Mouse (Mus musculus): ENCODE measurements around the gene Lrrc8d. TPM values are rescaled to one million over a fixed set of nuclear protein-coding genes. Genes with fewer than 3 reads are reported as not detected.

Lrrc8d gene
- polyA plus RNA-seq, 1 experiment = 30.2 TPM

GRCm38 (mm10) chr5:105778723-105779122 is 79.0 kb downstream of the Lrrc8d start:
- no peak overlapping the region for H3K4me3 ChIP-seq (ENCODE audit: insufficient read depth, low read length)
- H3K27ac ChIP-seq (ENCODE audit: insufficient read depth, low read length) = peak overlapping the region; percentile 94
- H3K4me1 ChIP-seq (ENCODE audit: control insufficient read depth, insufficient read depth, low read length) = peaks cover 14% of the 10 kb centered on the region
- TF ChIP-seq POLR2A (IDR thresholded peaks at IDR 0.05; ENCODE audit: low read depth, low read length) = no peak
- TF ChIP-seq CTCF (IDR thresholded peaks at IDR 0.05; ENCODE audit: borderline replicate concordance, insufficient read depth, low read length) = no peak

DNA sequence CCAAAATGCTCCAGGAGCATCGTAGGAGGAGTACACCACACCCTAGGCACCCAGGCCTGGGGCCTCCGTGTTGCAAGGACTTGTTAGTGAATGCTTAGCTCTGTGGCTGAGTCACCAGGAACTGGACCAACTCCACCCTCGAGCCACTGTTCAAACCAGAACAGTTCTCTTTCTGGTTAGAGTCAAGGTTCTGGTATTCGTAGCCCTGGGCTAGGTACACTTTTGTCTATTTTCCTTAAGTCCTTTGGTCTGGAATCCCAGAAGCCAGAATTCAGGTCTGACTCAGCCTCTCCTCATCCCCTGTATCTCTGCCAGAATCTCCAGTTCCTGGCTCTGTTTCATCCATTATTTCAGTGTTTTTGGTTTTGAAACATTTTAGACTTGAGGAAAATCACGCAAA is 79.6 kb downstream of the Lrrc8d start:
- H3K4me3 ChIP-seq (ENCODE audit: insufficient read depth, low read length) = no peak overlapping the region
- H3K4me1 ChIP-seq (ENCODE audit: control insufficient read depth, insufficient read depth, low read length) = peaks cover 14% of the 10 kb centered on the region
- peak overlapping the region; percentile 94 for H3K27ac ChIP-seq (ENCODE audit: insufficient read depth, low read length)
- TF ChIP-seq CTCF (IDR thresholded peaks at IDR 0.05; ENCODE audit: borderline replicate concordance, insufficient read depth, low read length) = no peak
- no peak for TF ChIP-seq POLR2A (IDR thresholded peaks at IDR 0.05; ENCODE audit: low read depth, low read length)

DNA sequence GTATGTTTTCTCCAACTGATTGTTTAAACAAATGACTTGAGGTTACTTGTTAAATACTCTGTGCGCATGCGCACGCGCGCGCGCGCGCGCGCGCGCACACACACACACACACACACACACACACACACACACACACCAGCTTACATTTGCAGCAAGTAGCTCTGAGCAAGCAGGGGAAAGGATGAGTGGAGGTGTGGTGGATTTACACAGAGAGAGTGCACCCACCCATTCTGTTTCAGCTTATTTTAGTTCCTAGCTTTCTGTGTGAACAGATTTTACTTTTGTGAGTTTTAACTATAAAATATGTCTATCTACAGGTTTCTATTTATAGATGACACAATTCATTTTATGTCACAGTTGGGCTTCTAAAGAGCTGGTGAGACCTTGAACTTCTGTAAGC is 84.1 kb downstream of the Lrrc8d start:
- Histone ChIP-seq H3K27ac (ENCODE audit: insufficient read depth, low read length) (no peak overlapping the region), H3K4me3 (ENCODE audit: insufficient read depth, low read length) (no peak overlapping the region), H3K4me1 (ENCODE audit: control insufficient read depth, insufficient read depth, low read length) (no peaks in the 10 kb centered on the region)
- TF ChIP-seq POLR2A (IDR thresholded peaks at IDR 0.05; ENCODE audit: low read depth, low read length) (no peak), CTCF (IDR thresholded peaks at IDR 0.05; ENCODE audit: borderline replicate concordance, insufficient read depth, low read length) (no peak)

GRCm38 (mm10) chr5:105784724-105785123 is 85.0 kb downstream of the Lrrc8d start:
- no peak overlapping the region for H3K4me3 ChIP-seq (ENCODE audit: insufficient read depth, low read length)
- H3K27ac ChIP-seq (ENCODE audit: insufficient read depth, low read length) = no peak overlapping the region
- TF ChIP-seq POLR2A (IDR thresholded peaks at IDR 0.05; ENCODE audit: low read depth, low read length) (no peak), CTCF (IDR thresholded peaks at IDR 0.05; ENCODE audit: borderline replicate concordance, insufficient read depth, low read length) (no peak)
- H3K4me1 ChIP-seq (ENCODE audit: control insufficient read depth, insufficient read depth, low read length) = no peaks in the 10 kb centered on the region

DNA sequence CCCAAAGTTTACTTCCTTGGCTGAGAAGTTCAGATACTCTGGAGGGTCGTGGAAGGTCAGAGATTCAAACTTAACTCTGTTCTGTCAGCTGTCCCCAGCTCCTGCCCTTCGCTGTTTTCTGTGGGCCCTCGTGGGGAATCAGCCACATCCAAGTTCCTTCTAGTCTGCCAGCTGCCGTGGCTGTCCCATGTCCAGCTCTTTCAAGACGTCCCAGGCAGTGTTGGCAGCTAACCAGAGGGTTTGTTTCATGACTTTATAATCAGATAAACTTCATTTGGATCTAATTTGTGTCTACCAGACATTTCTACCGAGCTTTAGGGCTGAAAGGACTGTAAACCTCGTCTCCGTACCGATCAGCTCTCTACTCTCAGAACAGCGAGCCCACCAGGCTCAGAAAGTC is 87.8 kb downstream of the Lrrc8d start:
- H3K4me1 ChIP-seq (ENCODE audit: control insufficient read depth, insufficient read depth, low read length) = peaks cover 4% of the 10 kb centered on the region
- H3K4me3 ChIP-seq (ENCODE audit: insufficient read depth, low read length) = no peak overlapping the region
- no peak overlapping the region for H3K27ac ChIP-seq (ENCODE audit: insufficient read depth, low read length)
- TF ChIP-seq CTCF (IDR thresholded peaks at IDR 0.05; ENCODE audit: borderline replicate concordance, insufficient read depth, low read length) = no peak

DNA sequence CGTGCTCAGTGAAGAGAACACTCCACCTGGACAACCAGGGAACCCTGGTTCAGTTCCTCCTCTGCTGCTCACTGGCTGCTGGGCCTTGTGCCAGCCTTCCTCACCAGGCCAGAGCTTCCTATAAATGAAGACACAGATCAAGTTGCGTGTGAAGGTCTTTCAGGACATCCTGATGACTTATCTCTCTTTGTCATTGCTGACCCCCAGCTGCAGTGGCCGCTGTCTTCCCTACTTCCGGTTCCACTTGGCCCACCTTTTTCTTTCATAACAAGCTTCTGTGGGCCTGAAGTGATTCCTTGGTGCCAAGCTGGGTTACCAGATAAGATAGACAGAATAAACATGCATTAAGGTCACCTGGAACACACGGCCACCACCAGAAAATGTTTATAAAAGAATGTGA is 90.0 kb downstream of the Lrrc8d start:
- Histone ChIP-seq H3K27ac (ENCODE audit: insufficient read depth, low read length) (no peak overlapping the region), H3K4me1 (ENCODE audit: control insufficient read depth, insufficient read depth, low read length) (peaks cover 13% of the 10 kb centered on the region), H3K4me3 (ENCODE audit: insufficient read depth, low read length) (no peak overlapping the region)
- no peak for TF ChIP-seq CTCF (IDR thresholded peaks at IDR 0.05; ENCODE audit: borderline replicate concordance, insufficient read depth, low read length)
- TF ChIP-seq POLR2A (IDR thresholded peaks at IDR 0.05; ENCODE audit: low read depth, low read length) = no peak

- H3K27ac ChIP-seq (ENCODE audit: insufficient read depth, low read length) = peak overlapping the region; percentile 9; the same call in 1 of the 2 replicates
- no peak overlapping the region for H3K4me3 ChIP-seq (ENCODE audit: insufficient read depth, low read length)
- peaks cover 13% of the 10 kb centered on the region for H3K4me1 ChIP-seq (ENCODE audit: control insufficient read depth, insufficient read depth, low read length)
- TF ChIP-seq POLR2A (IDR thresholded peaks at IDR 0.05; ENCODE audit: low read depth, low read length) (no peak), CTCF (IDR thresholded peaks at IDR 0.05; ENCODE audit: borderline replicate concordance, insufficient read depth, low read length) (no peak)
These were observed 92.6 kb downstream of the Lrrc8d start for GRCm38 (mm10) chr5:105792331-105792801.

DNA sequence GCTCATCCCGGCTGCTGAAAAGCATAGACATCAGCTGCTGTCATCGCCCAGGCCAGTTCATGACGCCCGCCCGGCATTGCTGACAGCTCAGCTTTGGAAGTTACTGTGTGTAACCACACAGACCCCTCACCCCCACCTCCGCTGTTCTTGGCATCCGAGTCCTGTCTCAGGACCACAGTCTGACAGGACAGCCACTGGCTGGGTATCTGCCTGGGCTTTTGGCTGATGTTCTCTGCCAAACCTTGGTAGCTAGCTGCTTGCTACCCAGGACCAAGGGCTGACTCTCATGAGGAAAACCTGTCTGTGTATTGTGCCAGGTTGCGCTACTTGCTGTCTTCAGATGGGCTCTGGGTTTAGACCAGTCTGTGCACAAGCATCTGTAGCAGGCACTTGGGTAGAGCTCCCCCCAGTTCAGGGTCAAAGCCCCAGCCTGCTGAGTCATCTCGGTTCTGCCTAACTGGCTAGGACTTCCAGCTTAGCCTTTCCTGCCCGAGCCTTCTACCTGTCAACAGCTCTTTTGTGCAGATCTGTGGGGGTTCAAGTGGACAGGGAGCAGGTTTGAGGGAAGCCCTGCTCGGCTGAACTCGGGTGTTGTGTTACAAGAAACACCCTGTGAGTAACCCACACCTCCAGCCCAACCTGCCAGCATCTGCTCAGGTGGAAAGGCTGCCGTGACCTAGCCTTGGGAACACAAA is 93.2 kb downstream of the Lrrc8d start:
- Histone ChIP-seq H3K27ac (ENCODE audit: insufficient read depth, low read length) (peak overlapping the region; percentile 9; the same call in 1 of the 2 replicates), H3K4me3 (ENCODE audit: insufficient read depth, low read length) (no peak overlapping the region), H3K4me1 (ENCODE audit: control insufficient read depth, insufficient read depth, low read length) (peaks cover 16% of the 10 kb centered on the region)
- TF ChIP-seq POLR2A (IDR thresholded peaks at IDR 0.05; ENCODE audit: low read depth, low read length) = no peak

- Histone ChIP-seq H3K4me3 (ENCODE audit: insufficient read depth, low read length) (no peak overlapping the region), H3K27ac (ENCODE audit: insufficient read depth, low read length) (0 out of 2 replicates have a peak overlapping the region, but pooled peaks have one; percentile 9), H3K4me1 (ENCODE audit: control insufficient read depth, insufficient read depth, low read length) (peaks cover 22% of the 10 kb centered on the region)
- TF ChIP-seq CTCF (IDR thresholded peaks at IDR 0.05; ENCODE audit: borderline replicate concordance, insufficient read depth, low read length) (no peak), POLR2A (IDR thresholded peaks at IDR 0.05; ENCODE audit: low read depth, low read length) (no peak)
These were observed 93.8 kb downstream of the Lrrc8d start for GRCm38 (mm10) chr5:105793548-105793940.

DNA sequence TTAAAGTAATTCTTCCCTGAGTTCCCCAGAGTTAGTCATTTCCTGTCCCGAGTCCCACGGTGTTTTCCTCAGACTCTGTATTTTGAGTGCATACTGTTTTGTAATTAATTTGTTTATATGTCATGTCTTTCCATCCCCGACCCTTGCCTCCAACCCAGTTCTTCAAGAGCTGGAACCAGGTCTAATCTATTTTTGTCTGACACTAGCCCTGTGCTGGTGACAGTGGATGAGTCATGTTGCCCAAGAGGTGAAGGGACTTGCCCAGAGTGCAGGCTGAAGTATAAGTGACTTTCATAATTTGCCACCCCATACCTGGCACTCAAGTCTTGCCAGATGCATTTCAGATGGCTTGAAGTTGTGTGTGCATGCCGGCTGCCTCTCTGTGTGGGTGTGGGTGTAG is 98.7 kb downstream of the Lrrc8d start:
- peaks cover 10% of the 10 kb centered on the region for H3K4me1 ChIP-seq (ENCODE audit: control insufficient read depth, insufficient read depth, low read length)
- H3K27ac ChIP-seq (ENCODE audit: insufficient read depth, low read length) = peak overlapping the region; percentile 10; the same call in 1 of the 2 replicates
- no peak for TF ChIP-seq POLR2A (IDR thresholded peaks at IDR 0.05; ENCODE audit: low read depth, low read length)
- TF ChIP-seq CTCF (IDR thresholded peaks at IDR 0.05; ENCODE audit: borderline replicate concordance, insufficient read depth, low read length) = no peak
- no peak overlapping the region for H3K4me3 ChIP-seq (ENCODE audit: insufficient read depth, low read length)

Measured in embryonic fibroblast, embryonic 13.5 days (primary cell).